Mouse (Mus musculus) left cerebral cortex, postnatal 25 days (tissue): ENCODE measurements around the gene Hemk1. TPM values are rescaled to one million over a fixed set of nuclear protein-coding genes. Genes with fewer than 3 reads are reported as not detected.
A peak's percentile ranks its signal among the peaks of the same experiment; 100 is the strongest.

ENCODE experiments used
- DNase-seq, 2 experiments: peaks; one replicate each; pipeline ENCODE4 v3.0.0; 2022; ENCODE audit warnings: low spot score in 2 of 2, mixed read lengths in 1 of 2
- intact Hi-C: fragments of 180-260 bp; cut with DNase I; formaldehyde crosslinking; loops from one replicate; pipeline ENCODE4 v1.15.1; 2025
- total RNA-seq, 2 experiments: library from RNA; stranded (reverse); gene quantifications; 2 replicates each; pipeline ENCODE4 v1.2.3; 2021

Hemk1 gene
- total RNA-seq, 2 experiments from 2014 or later = 17.2 to 18.2 TPM

DNA sequence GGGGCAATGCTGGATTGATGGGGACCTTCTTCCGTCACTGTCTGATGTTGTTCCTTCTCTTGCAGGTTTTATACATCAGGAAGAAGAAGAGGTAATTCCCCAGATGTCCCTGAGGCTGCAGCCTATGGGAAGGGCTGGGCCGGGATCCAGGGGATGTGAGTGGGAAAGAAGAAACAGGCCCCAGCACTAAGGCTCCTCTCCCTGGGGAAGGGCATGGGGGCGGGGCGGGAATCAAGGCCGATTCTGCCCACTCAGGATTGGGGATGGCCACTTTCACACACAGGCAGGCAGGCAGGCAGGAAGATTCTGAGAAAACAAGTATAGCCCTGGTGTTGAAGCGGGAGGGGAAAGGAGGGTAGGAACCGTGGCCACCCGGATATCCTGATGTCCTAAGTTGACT, 7.9 kb upstream of the Hemk1 start:
- DNase-seq = no peak
- intact Hi-C loops = no loop called here

DNA sequence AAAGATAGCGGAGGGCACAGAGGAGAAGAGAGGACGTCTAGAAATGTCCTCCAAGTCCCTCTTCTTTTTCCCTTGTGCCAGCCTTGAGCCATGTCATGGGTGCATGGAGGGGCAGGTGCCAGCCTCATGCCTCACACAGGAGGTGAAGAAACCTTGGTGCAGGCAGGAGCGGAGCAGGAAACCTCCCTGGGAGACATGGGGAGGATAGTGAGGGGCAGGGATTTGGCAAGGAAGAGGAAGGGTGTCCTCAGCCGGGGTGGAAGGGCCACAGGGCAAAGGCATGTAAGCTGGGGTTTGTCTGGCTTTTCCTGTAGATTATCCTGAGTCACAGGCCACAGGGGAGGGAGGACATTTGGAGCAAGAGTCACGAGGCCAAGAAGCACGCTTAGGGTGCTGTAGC, 5.9 kb upstream of the Hemk1 start:
- intact Hi-C loops = no loop called here

DNA sequence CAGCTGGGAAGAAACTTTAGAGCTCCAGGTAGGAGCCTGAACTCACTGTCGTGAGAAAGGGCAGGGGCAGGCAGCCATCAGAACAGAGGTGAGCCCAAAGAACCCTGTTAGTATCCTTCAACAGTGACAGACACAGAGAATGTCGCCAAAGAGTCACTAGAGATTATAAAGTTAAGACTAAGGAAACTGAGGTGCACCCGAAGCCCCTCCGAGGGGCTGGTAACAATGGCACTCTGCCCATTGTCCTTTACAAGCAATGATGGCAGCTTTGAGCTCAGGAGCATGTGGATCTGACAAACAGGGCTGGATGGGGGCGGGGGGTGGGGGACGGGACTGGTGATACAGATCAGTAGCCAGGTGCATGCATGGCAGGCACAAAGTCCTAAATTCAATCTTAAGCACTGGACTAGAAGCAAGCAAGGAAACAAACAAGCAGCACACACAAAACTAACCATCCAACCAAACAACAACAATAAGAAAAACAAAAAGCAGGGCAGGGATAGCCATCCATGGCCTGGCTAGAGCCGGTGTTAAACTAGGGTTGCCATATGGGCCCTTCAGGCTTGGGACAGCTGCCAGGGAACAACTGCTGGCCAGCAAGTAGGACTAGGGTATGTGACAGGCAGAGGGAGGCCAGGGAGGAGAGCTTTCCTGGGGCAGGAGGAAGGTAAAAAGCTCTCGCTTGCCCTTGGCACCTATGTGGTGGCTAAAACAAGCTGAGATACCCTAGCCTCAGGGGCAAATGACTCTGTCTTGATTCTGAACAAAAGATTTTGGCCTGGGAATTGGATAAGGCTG, 5.2 kb upstream of the Hemk1 start:
- no peak for DNase-seq
- intact Hi-C loops = no loop called here

More for the DNA sequence above, 5.9 kb upstream of the Hemk1 start:
- no peak for DNase-seq

DNA sequence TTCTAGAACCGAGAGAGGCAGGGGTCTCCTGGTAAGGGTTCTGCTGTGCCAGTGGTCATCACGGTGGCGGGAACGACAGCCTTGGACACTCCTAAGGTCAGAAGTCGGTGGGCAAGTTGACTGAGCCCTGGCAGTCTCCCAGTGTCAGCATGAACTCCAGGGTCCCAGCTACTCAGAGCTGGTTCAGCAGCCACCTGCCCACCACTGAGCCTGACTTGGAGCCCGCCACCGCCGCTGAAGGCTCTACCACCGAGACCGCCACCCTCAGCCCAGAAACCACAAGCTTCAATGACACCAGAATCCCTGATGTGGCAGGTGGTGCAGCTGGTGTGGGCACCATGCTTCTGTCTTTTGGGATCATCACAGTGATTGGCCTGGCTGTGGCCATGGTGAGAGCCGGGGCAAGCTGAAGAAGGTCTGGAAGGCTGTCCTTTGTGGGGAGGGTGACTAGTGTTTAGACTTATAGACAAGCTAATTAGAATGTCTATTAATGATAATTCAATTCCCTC, 4.1 kb upstream of the Hemk1 start:
- DNase-seq = no peak
- intact Hi-C loops = no loop called here

DNA sequence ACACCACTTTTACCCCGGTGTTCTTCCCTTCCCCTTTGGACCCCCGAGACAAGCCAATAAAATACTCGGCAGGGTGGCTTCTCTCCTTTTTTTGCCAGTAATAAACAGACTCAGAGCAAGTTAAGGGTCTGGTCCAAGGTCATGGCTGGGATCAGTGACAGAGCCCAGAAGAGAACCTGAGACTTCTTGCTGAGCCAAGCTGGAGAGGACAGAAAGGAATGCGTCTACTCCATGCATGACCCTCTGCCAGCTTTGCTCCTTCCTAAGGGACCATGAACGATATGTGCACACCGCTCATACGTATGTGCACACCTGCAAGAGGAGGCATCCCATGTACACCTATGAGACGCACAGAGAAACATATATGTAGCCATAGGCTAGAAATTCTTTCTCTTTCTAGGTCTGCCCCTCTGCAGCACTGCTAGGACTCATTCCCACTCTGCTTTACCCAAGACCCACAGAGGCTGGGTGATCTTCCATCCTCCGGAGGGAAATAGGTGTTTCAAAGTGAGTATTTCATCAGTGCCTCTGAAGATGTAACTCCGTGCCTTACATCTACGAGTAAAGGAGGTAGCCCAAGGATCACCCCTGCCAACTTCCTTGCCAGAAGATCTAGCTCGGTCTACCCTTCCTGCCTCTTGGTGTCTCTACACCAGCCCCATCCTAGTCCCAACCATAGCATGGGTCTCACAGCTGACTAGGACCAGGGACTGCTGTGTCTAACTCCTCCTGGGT, 2.9 kb upstream of the Hemk1 start:
- intact Hi-C loops = no loop called here

DNA sequence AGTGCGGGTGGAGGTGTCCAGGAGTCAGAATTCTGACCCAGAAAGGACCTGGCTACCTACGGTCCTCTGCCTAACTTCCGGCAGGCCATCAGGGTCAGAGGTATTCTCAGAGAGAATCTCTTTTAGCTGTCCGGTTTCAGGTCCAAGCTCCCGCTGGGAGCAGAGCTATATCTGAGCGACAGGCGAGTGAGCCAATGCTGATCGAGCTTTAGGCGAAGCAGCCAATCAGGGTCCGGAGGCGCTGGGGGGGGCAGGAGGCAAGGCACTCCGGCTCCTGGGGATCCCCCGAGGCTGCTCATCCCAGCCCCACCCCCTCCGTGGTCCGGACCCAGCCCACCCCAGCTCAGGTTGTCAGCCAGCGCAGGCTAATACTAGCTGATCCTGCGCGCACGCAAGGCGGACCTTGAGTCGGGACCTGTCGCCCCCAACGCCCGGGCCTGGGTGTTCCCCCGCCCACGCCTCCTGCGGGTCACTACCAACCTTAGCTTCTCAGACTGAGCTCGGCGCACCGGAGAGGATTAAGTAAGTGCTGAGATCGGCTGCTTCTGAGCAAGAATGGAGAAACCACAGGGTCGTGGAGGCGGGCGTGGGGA, 2.2 kb upstream of the Hemk1 start, which contains the start of gene 6430571L13Rik:
Gene 6430571L13Rik (plus strand): TSS at position 336 of the 593 bp plus-strand sequence.
- intact Hi-C loops = no loop called here
- DNase-seq = peak; percentile 91 to 95

More for the DNA sequence above, 2.9 kb upstream of the Hemk1 start:
- no peak for DNase-seq

DNA sequence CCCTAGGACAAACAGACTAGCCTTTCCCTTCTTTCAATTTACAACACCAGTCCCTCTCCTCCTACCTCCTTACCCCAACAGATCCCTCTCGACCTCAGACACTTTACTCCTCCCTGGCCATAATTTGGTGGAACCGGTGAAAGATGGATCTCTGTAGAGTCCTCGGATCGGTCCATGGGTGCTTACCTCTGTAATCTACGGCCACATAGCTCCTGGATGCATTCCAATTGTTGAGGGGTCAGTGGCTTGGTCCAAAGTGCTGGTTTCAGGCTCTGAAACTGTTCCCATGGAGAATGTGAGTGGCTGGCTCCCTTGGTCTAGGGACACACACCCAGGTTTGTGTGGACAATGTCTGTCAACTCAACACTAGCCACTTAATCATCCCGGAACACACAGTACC, 1.8 kb downstream of the Hemk1 start:
- intact Hi-C loops = loop anchor here (1.0 to 5.0 kb wide), 2 partner anchors 42 to 434 kb away; no protein-coding TSS in a partner anchor
- no peak for DNase-seq

DNA sequence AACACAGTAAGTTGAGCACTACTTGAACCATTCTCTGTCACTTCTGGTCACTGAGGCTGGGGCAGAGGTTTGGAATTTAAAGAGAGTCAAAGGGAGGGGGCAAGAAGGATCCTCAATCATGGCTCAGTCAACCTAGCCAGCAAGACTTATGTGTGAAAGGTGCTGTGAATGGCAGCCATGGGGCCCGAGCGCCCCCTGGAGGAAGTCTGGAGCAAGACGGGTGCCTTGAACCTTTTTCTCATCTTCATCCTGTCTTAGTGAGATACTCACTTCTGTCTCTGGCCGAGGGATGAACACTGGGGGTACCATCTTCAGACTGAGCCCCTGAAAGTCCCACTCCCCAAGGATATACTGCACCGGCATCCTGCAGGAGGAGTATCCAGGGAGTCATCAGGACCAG, 2.2 kb downstream of the Hemk1 start:
- DNase-seq = peak; percentile 74 to 78
- intact Hi-C loops = loop anchor here (1.0 to 5.0 kb wide), 2 partner anchors 42 to 434 kb away; no protein-coding TSS in a partner anchor

DNA sequence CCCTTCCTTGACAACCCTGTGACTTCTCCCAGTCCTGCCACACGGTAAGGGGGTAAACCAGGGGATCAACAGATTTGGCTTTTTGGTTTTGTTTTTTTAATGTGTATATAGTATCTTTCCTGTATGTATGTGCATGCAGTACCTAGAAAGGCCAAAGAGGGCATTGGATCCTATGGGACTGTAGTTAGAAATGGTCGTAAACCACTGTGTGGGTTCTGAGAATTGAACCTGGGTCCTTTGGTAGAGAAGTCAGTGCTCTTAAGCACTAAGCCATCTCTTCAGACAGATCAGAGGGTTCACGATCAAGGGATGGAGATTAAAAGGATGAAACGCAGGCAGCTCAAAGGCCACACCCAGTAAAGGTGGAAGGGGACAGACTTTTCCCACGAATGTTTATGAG, 3.1 kb downstream of the Hemk1 start:
- intact Hi-C loops = loop anchor here (5.0 kb wide), 1 partner anchor 433 kb away; no protein-coding TSS in a partner anchor
- DNase-seq = no peak

DNA sequence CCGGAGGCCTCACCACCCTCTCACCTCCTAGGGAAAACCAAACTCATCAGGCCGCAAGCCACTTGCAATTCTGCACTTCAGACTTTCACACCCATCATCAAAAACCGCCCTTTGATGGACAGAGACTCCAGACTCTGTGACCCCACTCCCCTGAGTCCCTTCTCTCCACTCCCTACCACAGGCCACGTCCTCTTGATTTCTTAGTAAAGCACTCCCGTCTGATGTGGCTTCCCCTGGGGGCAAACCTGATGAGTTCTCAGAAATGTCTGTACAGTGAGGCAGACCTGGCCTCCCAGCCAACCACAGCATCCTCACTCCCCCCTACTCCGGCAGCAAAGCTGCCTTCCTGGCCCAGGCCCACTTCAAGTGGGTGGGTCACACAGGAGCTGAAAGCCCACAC, 3.8 kb downstream of the Hemk1 start:
- DNase-seq = no peak
- intact Hi-C loops = no loop called here

DNA sequence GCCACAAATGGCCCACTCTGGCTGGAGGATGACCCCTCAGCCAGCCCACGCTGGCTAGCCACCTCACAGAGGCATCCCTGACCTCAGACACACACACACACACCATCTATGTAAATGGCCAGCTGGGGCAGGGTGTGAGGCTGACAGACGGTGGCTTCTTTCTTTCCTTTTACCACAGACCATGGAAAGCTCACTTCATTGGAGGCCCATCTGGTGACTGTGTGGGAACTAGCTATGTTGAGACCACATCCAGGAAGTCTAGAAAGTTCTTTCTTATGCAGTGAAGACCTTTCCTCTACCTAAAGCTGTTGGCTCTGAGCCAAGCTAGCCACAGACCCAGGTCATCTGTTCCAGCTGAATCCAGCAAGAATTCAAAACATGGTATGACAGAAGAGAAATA, 4.5 kb downstream of the Hemk1 start:
- no peak for DNase-seq
- intact Hi-C loops = no loop called here

DNA sequence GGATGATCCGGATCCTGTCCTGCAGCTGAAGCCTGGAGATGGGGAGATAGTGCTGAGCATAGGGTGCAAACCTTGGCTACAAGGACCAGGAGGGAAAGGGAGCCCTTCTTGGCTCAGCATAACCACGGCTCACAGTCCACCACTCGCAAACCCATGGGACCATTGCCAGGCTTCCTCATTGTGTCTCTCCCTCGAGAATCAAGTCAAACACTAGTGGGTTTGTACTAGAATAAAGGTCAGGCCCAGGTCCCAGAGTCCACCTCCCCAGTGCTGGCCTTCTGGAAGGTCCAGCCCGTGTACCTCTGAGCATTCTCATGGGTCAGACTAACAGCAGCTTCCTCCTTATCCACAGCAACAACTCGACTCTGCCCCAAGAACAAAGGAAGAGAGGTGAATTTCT, 7.4 kb downstream of the Hemk1 start:
- intact Hi-C loops = no loop called here
- no peak for DNase-seq

DNA sequence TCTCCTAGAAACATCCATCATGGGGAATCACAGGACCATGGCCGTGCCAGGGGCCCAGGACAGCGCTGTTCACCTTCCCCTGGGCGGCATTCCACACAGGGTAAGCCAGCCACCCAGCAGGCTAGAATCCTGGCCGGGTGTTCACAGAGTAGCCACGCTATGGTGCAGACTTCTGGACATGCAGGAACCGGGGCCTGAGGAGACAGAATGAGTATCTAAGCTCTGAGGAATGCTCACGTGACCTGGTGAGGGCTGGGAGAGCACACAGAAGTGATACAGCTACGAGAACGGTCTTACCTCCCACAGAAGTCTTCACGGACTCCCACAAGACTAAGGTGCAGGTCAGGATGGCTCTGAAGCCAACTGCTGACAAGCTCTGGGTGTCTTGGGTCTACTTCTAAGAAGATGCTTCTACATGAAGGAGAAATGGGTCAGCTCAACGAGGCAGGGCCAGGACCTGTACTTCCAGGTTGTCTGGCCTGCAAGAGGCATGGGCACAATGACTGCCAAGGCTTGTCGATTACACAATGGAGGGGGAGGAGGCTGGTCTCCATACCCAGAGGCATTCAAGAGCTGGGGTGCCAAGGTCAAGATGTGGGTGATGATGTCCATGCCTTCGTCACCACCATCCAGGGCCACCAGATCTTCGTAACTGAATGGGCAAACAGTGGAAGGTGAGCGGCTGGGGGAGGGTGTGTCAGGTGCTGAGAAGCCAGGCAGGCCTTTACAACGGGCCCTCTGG, 10.1 kb downstream of the Hemk1 start:
- no peak for DNase-seq
- intact Hi-C loops = no loop called here

DNA sequence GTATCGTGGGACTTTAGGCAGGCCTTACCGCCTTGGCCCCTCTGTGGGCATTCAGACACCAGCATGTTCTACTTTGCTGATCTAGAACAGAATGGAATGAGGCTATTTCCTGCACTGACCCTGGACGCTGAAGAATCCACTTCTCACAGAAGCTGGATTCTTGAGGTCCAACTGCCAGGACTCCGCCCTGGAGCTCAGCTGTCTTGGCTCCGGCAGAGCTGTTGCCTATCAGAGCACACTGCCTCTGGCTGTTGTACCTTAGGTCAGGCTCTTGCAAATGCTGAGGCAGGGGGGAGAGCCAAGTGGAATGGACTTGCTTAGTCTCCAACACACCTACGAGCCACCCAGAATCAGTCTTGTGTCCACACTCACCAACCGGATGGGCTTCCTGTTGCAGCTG, 12.2 kb downstream of the Hemk1 start:
- intact Hi-C loops = no loop called here
- DNase-seq = no peak

DNA sequence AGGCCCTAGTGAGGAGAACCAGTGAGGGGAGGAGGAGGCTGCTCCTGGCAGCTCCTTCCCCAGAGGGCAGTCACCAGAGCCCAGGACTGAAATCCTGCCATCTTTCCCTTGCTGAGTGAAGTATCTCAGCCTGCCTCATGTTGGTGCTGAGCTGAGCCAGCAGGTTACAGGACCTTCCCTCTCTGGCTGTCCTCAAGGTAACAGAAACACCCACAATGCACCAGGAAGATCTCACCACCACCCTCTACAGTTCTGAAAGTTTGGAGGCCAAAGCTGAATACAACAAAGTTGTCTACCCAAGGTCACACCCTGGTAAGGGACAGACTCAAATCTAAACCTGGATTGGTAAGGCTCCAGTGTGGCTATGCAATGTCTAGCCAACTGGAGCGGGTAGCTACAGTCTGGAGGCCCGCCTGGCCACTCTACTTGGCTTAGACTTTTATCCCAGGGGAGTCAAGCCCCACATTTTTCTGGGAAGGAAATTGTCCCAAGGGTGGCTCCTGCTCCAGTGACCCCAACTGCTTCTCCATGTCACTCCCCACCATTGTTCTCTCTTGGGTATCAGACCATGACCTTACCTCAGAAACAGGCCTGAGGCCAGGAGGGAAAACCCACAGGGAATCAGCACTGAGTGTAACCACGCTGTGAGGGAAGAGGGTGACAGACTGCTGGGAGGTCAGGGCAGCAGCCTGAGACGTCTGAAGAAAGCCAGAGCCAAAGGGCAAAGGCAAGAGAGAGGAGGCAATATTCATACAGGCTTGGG, 13.2 kb downstream of the Hemk1 start:
- intact Hi-C loops = no loop called here
- no peak for DNase-seq

DNA sequence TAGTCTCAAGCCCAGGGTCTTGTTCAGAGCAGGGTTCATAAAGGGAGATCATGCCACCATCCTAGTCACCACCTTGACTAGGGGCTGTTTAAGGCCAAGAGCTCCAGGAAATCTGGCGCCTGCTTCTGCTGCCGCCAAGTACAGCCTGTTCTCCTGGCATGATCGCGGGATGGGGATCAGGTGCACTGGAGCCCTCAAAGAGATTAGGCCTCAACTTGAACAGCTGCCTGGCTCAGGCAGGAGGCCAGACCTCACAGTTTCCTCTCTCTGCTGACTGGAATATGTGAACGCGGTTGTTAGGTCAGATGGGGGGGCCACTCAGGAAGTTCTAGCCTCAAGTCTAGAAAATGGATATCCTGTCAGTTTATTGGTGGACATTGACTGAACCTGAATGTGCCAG, 14.6 kb downstream of the Hemk1 start:
- intact Hi-C loops = no loop called here
- peak in 1 of 2 experiments; percentile 25 for DNase-seq

DNA sequence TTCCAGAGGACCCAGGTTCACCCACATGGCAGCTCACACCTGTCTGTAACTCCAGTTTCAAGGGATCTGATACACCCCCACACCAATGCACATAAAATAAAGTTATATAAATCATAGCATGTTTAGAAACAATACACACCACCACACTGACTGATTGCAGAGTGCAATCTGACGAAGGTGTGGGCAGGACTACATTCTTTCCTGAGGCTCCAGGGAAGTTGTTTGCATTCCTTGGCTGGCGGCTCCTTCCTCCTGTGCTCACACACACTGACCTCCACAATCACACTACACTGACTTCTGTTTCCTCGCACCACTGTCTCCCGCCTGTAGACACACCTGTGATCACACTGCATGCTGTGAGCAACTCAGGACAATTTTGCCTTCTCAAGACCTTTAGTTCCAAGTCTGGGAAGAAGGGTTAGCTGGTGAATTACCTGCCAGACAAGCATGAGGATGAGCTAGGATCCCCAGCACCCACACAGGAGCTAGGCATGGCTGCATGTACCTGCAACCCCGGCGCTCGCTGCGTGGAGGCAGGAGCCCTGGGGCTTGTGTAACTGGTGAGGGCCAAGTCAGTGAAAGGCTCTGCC, 15.6 kb downstream of the Hemk1 start:
- intact Hi-C loops = no loop called here
- DNase-seq = no peak

DNA sequence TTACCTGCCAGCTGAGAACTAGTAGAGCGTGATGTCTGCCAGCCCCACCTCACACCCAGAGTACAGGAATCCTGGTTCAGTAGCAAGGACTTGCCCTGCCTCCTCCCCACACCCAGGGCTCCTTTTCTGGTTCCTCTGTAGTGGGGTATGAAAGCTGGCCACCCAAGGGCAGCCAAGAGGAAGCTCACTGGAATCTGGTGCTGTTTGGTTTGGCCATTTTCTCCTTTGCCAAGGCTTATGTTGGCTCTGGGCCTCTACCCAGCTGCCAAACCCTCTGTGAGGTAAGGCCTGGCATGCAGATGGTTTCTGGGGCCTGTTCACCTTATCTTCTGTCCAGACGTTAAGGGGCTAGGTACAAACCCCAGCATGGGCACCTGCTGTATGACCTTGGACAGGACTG, 22.4 kb downstream of the Hemk1 start:
- intact Hi-C loops = no loop called here
- DNase-seq = no peak

DNA sequence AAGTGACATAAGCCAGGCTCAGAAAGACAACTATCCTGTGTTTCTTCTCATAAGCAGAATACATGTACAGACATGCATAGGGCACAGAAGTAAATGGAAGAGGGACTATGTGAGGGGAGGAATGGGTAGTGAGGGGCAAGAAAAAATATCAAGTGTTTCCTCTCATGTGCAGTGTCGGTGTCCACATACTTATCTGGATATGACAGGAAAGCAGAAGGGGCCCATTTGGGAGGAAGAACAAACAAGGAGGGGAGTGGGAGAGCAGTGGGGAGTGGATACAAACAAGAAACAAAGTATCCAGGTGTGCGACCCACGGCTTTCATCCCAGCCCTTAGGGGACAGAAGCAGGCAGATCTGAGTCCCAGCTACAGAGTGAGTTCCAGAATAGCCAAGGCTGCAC, 24.2 kb downstream of the Hemk1 start:
- no peak for DNase-seq
- intact Hi-C loops = no loop called here
